ENCODE assay signal across 23 mouse cellular contexts in genomic region chr13:63074676-63074991, GRCm38 (mm10).
DNase-seq lines count a peak whose midpoint lies in the region; ATAC-seq lines count a peak whose summit lies in the region.
"Had no signal": no experiment of that assay in that cellular context is flagged by ENCODE, and none has a peak within 500 bp of the region (broad histone marks: within the 10 kb centered on the region; RNA-seq: fewer than 3 reads in every experiment).

No protein-coding gene starts in this region.

- H3K4me1 ChIP-seq in embryonic facial prominence, embryonic 14.5 days (ENCODE audit: control insufficient read depth, insufficient read depth, low read length): peaks cover 8% of the 10 kb centered on the region; the same call in 1 of the 2 replicates
- peaks cover 26% of the 10 kb centered on the region for H3K4me1 ChIP-seq in embryonic facial prominence, embryonic 10.5 days
- peaks cover 23% of the 10 kb centered on the region for H3K4me1 ChIP-seq in limb, embryonic 12.5 days (replicated peaks)
- peaks cover 20% of the 10 kb centered on the region for H3K4me1 ChIP-seq in limb, embryonic 10.5 days
- H3K4me1 ChIP-seq in intestine, embryonic 16.5 days (ENCODE audit: control insufficient read depth, insufficient read depth, low read length): peaks cover 19% of the 10 kb centered on the region
- peaks cover 17% of the 10 kb centered on the region for H3K4me1 ChIP-seq in stomach, embryonic 15.5 days
- H3K4me1 ChIP-seq: forebrain, embryonic 12.5 days had no signal

- 49% methylated on average over 3 of the region's 3 CpGs for WGBS in embryonic facial prominence, embryonic 14.5 days
- WGBS in embryonic facial prominence, embryonic 10.5 days: 71% methylated on average over 3 of the region's 3 CpGs
- WGBS in limb, embryonic 12.5 days: 38% methylated on average over 3 of the region's 3 CpGs
- 55% methylated on average over 3 of the region's 3 CpGs for WGBS in limb, embryonic 10.5 days
- WGBS in intestine, embryonic 16.5 days: 60% methylated on average over 3 of the region's 3 CpGs
- WGBS in stomach, embryonic 15.5 days: 62% methylated on average over 3 of the region's 3 CpGs

- no peaks in the 10 kb centered on the region for H3K36me3 ChIP-seq in embryonic facial prominence, embryonic 14.5 days (ENCODE audit: control insufficient read depth, insufficient read depth, low read length)
- peaks cover 6% of the 10 kb centered on the region; the same call in 1 of the 2 replicates for H3K36me3 ChIP-seq in embryonic facial prominence, embryonic 10.5 days (replicated peaks)
- no peaks in the 10 kb centered on the region for H3K36me3 ChIP-seq in limb, embryonic 12.5 days
- no peaks in the 10 kb centered on the region for H3K36me3 ChIP-seq in limb, embryonic 10.5 days
- H3K36me3 ChIP-seq in intestine, embryonic 16.5 days (ENCODE audit: control insufficient read depth, insufficient read depth, low read length): no peaks in the 10 kb centered on the region
- no peaks in the 10 kb centered on the region for H3K36me3 ChIP-seq in stomach, embryonic 15.5 days
- H3K36me3 ChIP-seq: forebrain, embryonic 12.5 days had no signal

- peak overlapping the region; percentile 75; the same call in 1 of the 2 replicates for H3K27ac ChIP-seq in embryonic facial prominence, embryonic 14.5 days (replicated peaks; ENCODE audit: low read depth, low read length)
- no peak overlapping the region; the same call in 1 of the 2 replicates for H3K27ac ChIP-seq in embryonic facial prominence, embryonic 10.5 days (replicated peaks)
- H3K27ac ChIP-seq in limb, embryonic 12.5 days: peak overlapping the region; percentile 79; the same call in 1 of the 2 replicates
- no peak overlapping the region for H3K27ac ChIP-seq in limb, embryonic 10.5 days
- H3K27ac ChIP-seq in intestine, embryonic 16.5 days (ENCODE audit: low read length): no peak overlapping the region
- H3K27ac ChIP-seq in stomach, embryonic 15.5 days: peak overlapping the region; percentile 79; the same call in 1 of the 2 replicates
- H3K27ac ChIP-seq: forebrain, embryonic 12.5 days; hindbrain, embryonic 14.5 days had no signal

- 0 out of 2 replicates have a peak, but pooled peaks have one; percentile 33 for ATAC-seq in embryonic facial prominence, embryonic 14.5 days (ENCODE audit: low read depth)
- ATAC-seq in limb, embryonic 12.5 days (ENCODE audit: insufficient number of reproducible peaks, insufficient read depth, low FRiP score, low TSS enrichment, low read depth): no peak
- peak; percentile 26; the same call in 1 of the 2 replicates for ATAC-seq in intestine, embryonic 16.5 days
- ATAC-seq in stomach, embryonic 15.5 days (ENCODE audit: insufficient read depth, low FRiP score, low read depth): no peak
- ATAC-seq: inflammation-experienced regulatory T-cells, adult 6 months; liver, postnatal 0 days had no signal

- H3K4me2 ChIP-seq in embryonic facial prominence, embryonic 14.5 days (ENCODE audit: low read depth, low read length): no peak overlapping the region
- H3K4me2 ChIP-seq in limb, embryonic 12.5 days: no peak overlapping the region
- no peak overlapping the region for H3K4me2 ChIP-seq in intestine, embryonic 16.5 days (ENCODE audit: low read depth, low read length)
- no peak overlapping the region for H3K4me2 ChIP-seq in stomach, embryonic 15.5 days
- H3K4me2 ChIP-seq: forebrain, embryonic 12.5 days; heart, embryonic 11.5 days; hindbrain, embryonic 14.5 days; liver, embryonic 11.5 days; midbrain, embryonic 11.5 days had no signal

- peak; percentile 41 for DNase-seq in embryonic facial prominence, embryonic 14.5 days (ENCODE audit: low spot score)
- no peak for DNase-seq in embryonic facial prominence, embryonic 10.5 days (ENCODE audit: low spot score)
- DNase-seq in limb, embryonic 10.5 days (ENCODE audit: low spot score): no peak
- DNase-seq in embryo, embryonic 11 days: no peak
- DNase-seq in kidney, postnatal 14 days: no peak
- DNase-seq: adrenal gland, postnatal 14 days; cerebellum, adult 8-10 months; heart, postnatal 4 days; kidney, adult 9 months; kidney, postnatal 36 days; liver, postnatal 0 days; thymus, adult 2 months; thymus, postnatal 4 days had no signal

- H3K27me3 ChIP-seq in embryonic facial prominence, embryonic 14.5 days (replicated peaks; ENCODE audit: control insufficient read depth, insufficient read depth, low read length): no peaks in the 10 kb centered on the region
- no peaks in the 10 kb centered on the region for H3K27me3 ChIP-seq in embryonic facial prominence, embryonic 10.5 days (replicated peaks; ENCODE audit: low read depth, poor library complexity, severe bottlenecking)
- H3K27me3 ChIP-seq in limb, embryonic 12.5 days: no peaks in the 10 kb centered on the region
- H3K27me3 ChIP-seq in limb, embryonic 10.5 days (ENCODE audit: low read depth, poor library complexity, severe bottlenecking): no peaks in the 10 kb centered on the region
- H3K27me3 ChIP-seq in intestine, embryonic 16.5 days (replicated peaks; ENCODE audit: control insufficient read depth, insufficient read depth, low read length): no peaks in the 10 kb centered on the region
- no peaks in the 10 kb centered on the region for H3K27me3 ChIP-seq in stomach, embryonic 15.5 days (replicated peaks)
- H3K27me3 ChIP-seq: forebrain, embryonic 12.5 days had no signal

- no peak overlapping the region for H3K9ac ChIP-seq in embryonic facial prominence, embryonic 14.5 days (ENCODE audit: low read depth, low read length)
- H3K9ac ChIP-seq in limb, embryonic 12.5 days (replicated peaks): no peak overlapping the region
- H3K9ac ChIP-seq in intestine, embryonic 16.5 days (ENCODE audit: low read depth, low read length): no peak overlapping the region
- no peak overlapping the region for H3K9ac ChIP-seq in stomach, embryonic 15.5 days
- H3K9ac ChIP-seq: forebrain, embryonic 12.5 days; hindbrain, embryonic 14.5 days; liver, postnatal 0 days had no signal

- H3K4me3 ChIP-seq in embryonic facial prominence, embryonic 14.5 days (ENCODE audit: low read depth, low read length): no peak overlapping the region
- no peak overlapping the region for H3K4me3 ChIP-seq in embryonic facial prominence, embryonic 10.5 days
- H3K4me3 ChIP-seq in limb, embryonic 12.5 days (replicated peaks): no peak overlapping the region
- no peak overlapping the region for H3K4me3 ChIP-seq in limb, embryonic 10.5 days
- no peak overlapping the region for H3K4me3 ChIP-seq in intestine, embryonic 16.5 days (ENCODE audit: low read length)
- H3K4me3 ChIP-seq in stomach, embryonic 15.5 days (replicated peaks): no peak overlapping the region
- H3K4me3 ChIP-seq: erythroblast, embryonic 14.5 days; forebrain, embryonic 12.5 days had no signal

- H3K9me3 ChIP-seq in embryonic facial prominence, embryonic 14.5 days (ENCODE audit: control insufficient read depth, low read length): no peaks in the 10 kb centered on the region
- no peaks in the 10 kb centered on the region for H3K9me3 ChIP-seq in embryonic facial prominence, embryonic 10.5 days
- H3K9me3 ChIP-seq in limb, embryonic 12.5 days: no peaks in the 10 kb centered on the region
- H3K9me3 ChIP-seq in limb, embryonic 10.5 days (replicated peaks): no peaks in the 10 kb centered on the region
- H3K9me3 ChIP-seq in intestine, embryonic 16.5 days (ENCODE audit: control insufficient read depth, low read length): no peaks in the 10 kb centered on the region
- no peaks in the 10 kb centered on the region for H3K9me3 ChIP-seq in stomach, embryonic 15.5 days
- H3K9me3 ChIP-seq: forebrain, embryonic 12.5 days had no signal

Comparison
In these comparisons a context has a peak if more than half of its experiments do, and no peak if none do; other contexts are left out.
1. H3K27ac ChIP-seq: peak in embryonic facial prominence, embryonic 14.5 days (single experiment), limb, embryonic 12.5 days (single experiment) and stomach, embryonic 15.5 days (single experiment); none in embryonic facial prominence, embryonic 10.5 days (single experiment), limb, embryonic 10.5 days (single experiment) and intestine, embryonic 16.5 days (single experiment).
2. ATAC-seq: peak in embryonic facial prominence, embryonic 14.5 days (single experiment) and intestine, embryonic 16.5 days (single experiment); none in limb, embryonic 12.5 days (single experiment) and stomach, embryonic 15.5 days (single experiment).